ENCODE assay signal across 8 mouse cellular contexts in genomic region chr9:98954391-98955102, GRCm38 (mm10). TPM values are rescaled to one million over a fixed set of nuclear protein-coding genes. Genes with fewer than 3 reads are reported as not detected.
DNase-seq lines count a peak whose midpoint lies in the region; ATAC-seq and TF ChIP-seq lines count a peak whose summit lies in the region.

No protein-coding gene starts in this region.

- no peaks in the 10 kb centered on the region for H3K36me3 ChIP-seq in heart, postnatal 0 days (replicated peaks; ENCODE audit: control insufficient read depth, insufficient read depth, low read length)
- H3K36me3 ChIP-seq in midbrain, embryonic 11.5 days (ENCODE audit: control insufficient read depth, insufficient read depth, low read length), result no peaks in the 10 kb centered on the region

- H3K9me3 ChIP-seq in heart, postnatal 0 days (replicated peaks; ENCODE audit: control insufficient read depth, low read length), result no peaks in the 10 kb centered on the region
- H3K9me3 ChIP-seq in midbrain, embryonic 11.5 days (ENCODE audit: control insufficient read depth, low read length), result no peaks in the 10 kb centered on the region

- H3K4me2 ChIP-seq in heart, postnatal 0 days (ENCODE audit: low read depth, low read length), result peak overlapping the region; percentile 77
- peak overlapping the region; percentile 87 for H3K4me2 ChIP-seq in midbrain, embryonic 11.5 days

- TF ChIP-seq CTCF in heart, postnatal 0 days (IDR thresholded peaks at IDR 0.05; ENCODE audit: low read depth), result no peak

- H3K9ac ChIP-seq in heart, postnatal 0 days (replicated peaks; ENCODE audit: low read depth, low read length), result no peak overlapping the region
- peak overlapping the region; percentile 56; the same call in 1 of the 2 replicates for H3K9ac ChIP-seq in midbrain, embryonic 11.5 days (ENCODE audit: low read length)

- no peak for ATAC-seq in heart, postnatal 0 days (ENCODE audit: insufficient read depth, low read depth)
- ATAC-seq in midbrain, embryonic 11.5 days (ENCODE audit: low FRiP score), result no peak

- no peak overlapping the region for H3K27ac ChIP-seq in heart, postnatal 0 days (ENCODE audit: low read depth)
- no peak overlapping the region; the same call in 1 of the 2 replicates for H3K27ac ChIP-seq in midbrain, embryonic 11.5 days (ENCODE audit: low read depth, low read length)

- peak; percentile 47 for DNase-seq in adrenal gland, adult 2 months
- no peak for DNase-seq in adrenal gland, postnatal 4 days (ENCODE audit: low spot score in 2 of 2)
- peak; percentile 47 for DNase-seq in Muller cell, postnatal 12 days (ENCODE audit: inconsistent ontology term)
- no peak for DNase-seq in heart, postnatal 0 days (ENCODE audit: low spot score)
- DNase-seq in midbrain, embryonic 11.5 days (ENCODE audit: low spot score, missing footprints), result peak; percentile 97
- DNase-seq in c-Kit-positive CD71-positive TER-119-positive erythroid progenitor cells, embryonic 14.5 days (ENCODE audit: low spot score), result no peak
- DNase-seq in cerebellum, postnatal 25 days, result no peak
- no peak for DNase-seq in spleen, adult 18-20 months

- H3K4me3 ChIP-seq in heart, postnatal 0 days (ENCODE audit: low read depth, low read length), result peak overlapping the region; percentile 55
- H3K4me3 ChIP-seq in midbrain, embryonic 11.5 days (ENCODE audit: low read depth, low read length), result peak overlapping the region; percentile 47

- peaks cover 97% of the 10 kb centered on the region for H3K27me3 ChIP-seq in heart, postnatal 0 days (ENCODE audit: control insufficient read depth, insufficient read depth, low read length)
- H3K27me3 ChIP-seq in midbrain, embryonic 11.5 days (ENCODE audit: control insufficient read depth, insufficient read depth, low read length), result peaks cover 86% of the 10 kb centered on the region

- no peak for TF ChIP-seq EP300 in heart, postnatal 0 days (IDR thresholded peaks at IDR 0.05; ENCODE audit: low read depth)

- 2% methylated on average over 33 of the region's 33 CpGs for WGBS in heart, postnatal 0 days
- WGBS in midbrain, embryonic 11.5 days, result 2% methylated on average over 33 of the region's 33 CpGs

- H3K4me1 ChIP-seq in heart, postnatal 0 days (ENCODE audit: control insufficient read depth, insufficient read depth), result peaks cover 23% of the 10 kb centered on the region
- H3K4me1 ChIP-seq in midbrain, embryonic 11.5 days (ENCODE audit: control insufficient read depth, insufficient read depth, low read length), result peaks cover 33% of the 10 kb centered on the region

RNA-seq across cellular contexts. Expression of gene Foxl2, which starts 0.5 kb away (rescaled TPM):
- under 1 TPM in 1 of 2 experiments, not detected in 1; 0.20 TPM for total RNA-seq in adrenal gland, adult 2 months (2021)
- 0.04 and 0.35 TPM in 2 replicates for polyA plus RNA-seq in adrenal gland, adult 2 months (2012; rRNA removed)
- total RNA-seq in adrenal gland, postnatal 4 days (2021), result not detected
- total RNA-seq in heart, postnatal 0 days (2014; rRNA removed; ENCODE audit: low replicate concordance), result not detected in 2 replicates
- not detected in 2 replicates for polyA plus RNA-seq in heart, postnatal 0 days (2015; fragmentation: Nextera tagmentation; extraction: Ambion mirVana)
- 2.2 and 3.6 TPM in 2 replicates for polyA plus RNA-seq in midbrain, embryonic 11.5 days (2014; fragmentation: Nextera tagmentation; extraction: Ambion mirVana)

RNA-seq across cellular contexts. Expression of gene Faim, which starts 31.6 kb away (rescaled TPM):
- 10 to 100 TPM; 20.6 to 22.0 TPM for total RNA-seq in adrenal gland, adult 2 months (2021)
- 0.83 and 1.1 TPM in 2 replicates for polyA plus RNA-seq in adrenal gland, adult 2 months (2012; rRNA removed)
- total RNA-seq in adrenal gland, postnatal 4 days (2021), result 10 to 100 TPM; 26.4 to 27.0 TPM
- total RNA-seq in heart, postnatal 0 days (2014; rRNA removed; ENCODE audit: low replicate concordance), result 4.7 and 6.3 TPM in 2 replicates
- 24.3 and 25.3 TPM in 2 replicates for polyA plus RNA-seq in heart, postnatal 0 days (2015; fragmentation: Nextera tagmentation; extraction: Ambion mirVana)
- polyA plus RNA-seq in midbrain, embryonic 11.5 days (2014; fragmentation: Nextera tagmentation; extraction: Ambion mirVana), result 87.3 and 91.8 TPM in 2 replicates

RNA-seq across cellular contexts. Expression of gene 7420426K07Rik, which starts 51.6 kb away (rescaled TPM):
- not detected for total RNA-seq in adrenal gland, adult 2 months (2021)
- not detected in 2 replicates for polyA plus RNA-seq in adrenal gland, adult 2 months (2012; rRNA removed)
- not detected for total RNA-seq in adrenal gland, postnatal 4 days (2021)
- not detected in 2 replicates for total RNA-seq in heart, postnatal 0 days (2014; rRNA removed; ENCODE audit: low replicate concordance)
- polyA plus RNA-seq in heart, postnatal 0 days (2015; fragmentation: Nextera tagmentation; extraction: Ambion mirVana), result not detected in 2 replicates
- 0.11 TPM in 1 of 2 replicates, not detected in the other for polyA plus RNA-seq in midbrain, embryonic 11.5 days (2014; fragmentation: Nextera tagmentation; extraction: Ambion mirVana)

Comparison
In these comparisons a context has a peak if more than half of its experiments do, and no peak if none do; other contexts are left out.
1. DNase-seq: peak in adrenal gland, adult 2 months (single experiment), Muller cell, postnatal 12 days (single experiment) and midbrain, embryonic 11.5 days (single experiment); none in adrenal gland, postnatal 4 days (0 of 2), heart, postnatal 0 days (single experiment), c-Kit-positive CD71-positive TER-119-positive erythroid progenitor cells, embryonic 14.5 days (single experiment), cerebellum, postnatal 25 days (0 of 2) and spleen, adult 18-20 months (0 of 2).